Comparison of ENCODE assay signal across 28 mouse cellular contexts in genomic region chr1:138850823-138851222, GRCm38 (mm10). TPM values are rescaled to one million over a fixed set of nuclear protein-coding genes. Genes with fewer than 3 reads are reported as not detected.
"Had no signal": no experiment of that assay in that cellular context is flagged by ENCODE, and none has a peak within 500 bp of the region (broad histone marks: within the 10 kb centered on the region; RNA-seq: fewer than 3 reads in every experiment).

No protein-coding gene starts in this region.

- H3K36me3 ChIP-seq: hindbrain, embryonic 12.5 days had no signal

- H3K9me3 ChIP-seq: hindbrain, embryonic 10.5 days; hindbrain, embryonic 12.5 days; limb, embryonic 12.5 days; liver, embryonic 13.5 days had no signal

- H3K4me2 ChIP-seq: heart, embryonic 11.5 days; hindbrain, embryonic 12.5 days; hindbrain, embryonic 14.5 days; limb, embryonic 12.5 days; liver, embryonic 11.5 days; liver, embryonic 13.5 days had no signal

- H3K9ac ChIP-seq: hindbrain, embryonic 12.5 days; hindbrain, embryonic 14.5 days; limb, embryonic 12.5 days; liver, embryonic 13.5 days had no signal

- ATAC-seq: forebrain, embryonic 16.5 days; hindbrain, embryonic 16.5 days; inflammation-experienced regulatory T-cells, adult 6 months; intestine, embryonic 16.5 days had no signal

- H3K4me3 ChIP-seq: gastrocnemius, adult 2 months; heart, adult 2 months; hindbrain, embryonic 10.5 days; hindbrain, embryonic 12.5 days; layer of hippocampus, adult 2 months; left cerebral cortex, adult 2 months; limb, embryonic 12.5 days; liver, embryonic 13.5 days had no signal

- DNase-seq: gastrocnemius, adult 2 months; gastrocnemius, postnatal 10 days; gastrocnemius, postnatal 25 days; heart, adult 2 months; heart, postnatal 10 days; heart, postnatal 4 days; kidney, adult 18-20 months; kidney, adult 8-10 months; kidney, postnatal 10 days; kidney, postnatal 25 days; kidney, postnatal 4 days; liver; liver, embryonic 13.5 days had no signal

- H3K27ac ChIP-seq: gastrocnemius, adult 2 months; heart, adult 2 months; hindbrain, embryonic 10.5 days; hindbrain, embryonic 12.5 days; hindbrain, embryonic 14.5 days; layer of hippocampus, adult 2 months; left cerebral cortex, adult 2 months; limb, embryonic 12.5 days; liver, embryonic 13.5 days had no signal

RNA-seq across cellular contexts. Expression of gene Lhx9, which starts 2.4 kb away (rescaled TPM):
- total RNA-seq: gastrocnemius, adult 2 months; gastrocnemius, postnatal 10 days; gastrocnemius, postnatal 25 days; gastrocnemius, postnatal 4 days; granulocyte monocyte progenitor cell, adult 5-6 weeks; heart, adult 2 months; heart, postnatal 25 days; heart, postnatal 4 days had no signal
- polyA plus RNA-seq: heart, adult 2 months had no signal
